Mouse (Mus musculus): ENCODE measurements around the gene Rab5c. TPM values are rescaled to one million over a fixed set of nuclear protein-coding genes. Genes with fewer than 3 reads are reported as not detected.

Rab5c gene
- total and polyA plus RNA-seq, 2 experiments from 2014 or later, result 34.9 to 211 TPM

GRCm38 (mm10) chr11:100693154-100693553 is 44.9 kb downstream of the Rab5c start:
- TF ChIP-seq CTCF (IDR thresholded peaks at IDR 0.05; ENCODE audit: low read depth), result no peak
- Histone ChIP-seq H3K4me1 (ENCODE audit: insufficient read depth) (no peaks in the 10 kb centered on the region), H3K9me3 (ENCODE audit: low read length) (no peaks in the 10 kb centered on the region), H3K4me3 (ENCODE audit: low read depth, low read length) (no peak overlapping the region), H3K27ac (ENCODE audit: low read depth, low read length) (no peak overlapping the region), H3K27me3 (ENCODE audit: insufficient read depth, low read length) (peaks cover 3% of the 10 kb centered on the region), H3K36me3 (ENCODE audit: insufficient read depth) (no peaks in the 10 kb centered on the region), H3K4me2 (ENCODE audit: low read depth) (no peak overlapping the region), H3K9ac (no peak overlapping the region)
- WGBS, result 30% methylated on average over 5 of the region's 5 CpGs
- ATAC-seq (no peak), DNase-seq (no peak)

GRCm38 (mm10) chr11:100692164-100692616 is 45.8 kb downstream of the Rab5c start, which contains the start of gene Zfp385c:
Zfp385c (minus strand) TSS chr11:100692455.
- no peaks in the 10 kb centered on the region for H3K36me3 ChIP-seq (ENCODE audit: insufficient read depth)
- WGBS, result 2% methylated on average over 23 of the region's 23 CpGs
- no peak for ATAC-seq
- peak within 1 kb of the TSS; percentile 1; the same call in 1 of the 2 replicates for H3K4me3 ChIP-seq (ENCODE audit: low read depth, low read length)
- H3K9me3 ChIP-seq (ENCODE audit: low read length), result no peaks in the 10 kb centered on the region
- no peaks in the 10 kb centered on the region for H3K4me1 ChIP-seq (ENCODE audit: insufficient read depth)
- peaks cover 3% of the 10 kb centered on the region for H3K27me3 ChIP-seq (ENCODE audit: insufficient read depth, low read length)
- no peak for DNase-seq
- no peak within 1 kb of the TSS for H3K27ac ChIP-seq (ENCODE audit: low read depth, low read length)
- no peak for TF ChIP-seq CTCF (IDR thresholded peaks at IDR 0.05; ENCODE audit: low read depth)
- H3K4me2 ChIP-seq (ENCODE audit: low read depth), result peak within 1 kb of the TSS; percentile 47
- no peak within 1 kb of the TSS for H3K9ac ChIP-seq

GRCm38 (mm10) chr11:100690389-100690788 is 47.6 kb downstream of the Rab5c start:
- Histone ChIP-seq H3K9me3 (ENCODE audit: low read length) (no peaks in the 10 kb centered on the region), H3K36me3 (ENCODE audit: insufficient read depth) (no peaks in the 10 kb centered on the region), H3K27ac (ENCODE audit: low read depth, low read length) (no peak overlapping the region), H3K4me1 (ENCODE audit: insufficient read depth) (no peaks in the 10 kb centered on the region), H3K9ac (no peak overlapping the region), H3K4me3 (ENCODE audit: low read depth, low read length) (no peak overlapping the region), H3K4me2 (ENCODE audit: low read depth) (no peak overlapping the region), H3K27me3 (ENCODE audit: insufficient read depth, low read length) (peaks cover 3% of the 10 kb centered on the region)
- DNase-seq (no peak), ATAC-seq (no peak)
- WGBS, result 72% methylated on average over 7 of the region's 7 CpGs
- TF ChIP-seq CTCF (IDR thresholded peaks at IDR 0.05; ENCODE audit: low read depth), result no peak

GRCm38 (mm10) chr11:100688443-100688842 is 49.6 kb downstream of the Rab5c start:
- WGBS, result 70% methylated on average over 4 of the region's 4 CpGs

GRCm38 (mm10) chr11:100687265-100687664 is 50.8 kb downstream of the Rab5c start:
- Histone ChIP-seq H3K9me3 (ENCODE audit: low read length) (no peaks in the 10 kb centered on the region), H3K27me3 (ENCODE audit: insufficient read depth, low read length) (peaks cover 3% of the 10 kb centered on the region), H3K9ac (no peak overlapping the region), H3K27ac (ENCODE audit: low read depth, low read length) (no peak overlapping the region), H3K36me3 (ENCODE audit: insufficient read depth) (no peaks in the 10 kb centered on the region), H3K4me2 (ENCODE audit: low read depth) (no peak overlapping the region), H3K4me1 (ENCODE audit: insufficient read depth) (no peaks in the 10 kb centered on the region), H3K4me3 (ENCODE audit: low read depth, low read length) (no peak overlapping the region)
- WGBS, result 85% methylated on average over 7 of the region's 7 CpGs
- ATAC-seq (no peak), DNase-seq (no peak)
- TF ChIP-seq CTCF (IDR thresholded peaks at IDR 0.05; ENCODE audit: low read depth), result no peak

More at GRCm38 (mm10) chr11:100688443-100688842, 49.6 kb downstream of the Rab5c start:
- no peak for TF ChIP-seq CTCF (IDR thresholded peaks at IDR 0.05; ENCODE audit: low read depth)
- Histone ChIP-seq H3K27ac (ENCODE audit: low read depth, low read length) (no peak overlapping the region), H3K9ac (no peak overlapping the region), H3K4me3 (ENCODE audit: low read depth, low read length) (no peak overlapping the region), H3K4me1 (ENCODE audit: insufficient read depth) (no peaks in the 10 kb centered on the region), H3K27me3 (ENCODE audit: insufficient read depth, low read length) (peaks cover 3% of the 10 kb centered on the region), H3K36me3 (ENCODE audit: insufficient read depth) (no peaks in the 10 kb centered on the region), H3K9me3 (ENCODE audit: low read length) (no peaks in the 10 kb centered on the region), H3K4me2 (ENCODE audit: low read depth) (no peak overlapping the region)
- DNase-seq (no peak), ATAC-seq (no peak)

- no peak for ATAC-seq
- no peak for TF ChIP-seq CTCF (IDR thresholded peaks at IDR 0.05; ENCODE audit: low read depth)
- Histone ChIP-seq H3K9me3 (ENCODE audit: low read length) (no peaks in the 10 kb centered on the region), H3K27ac (ENCODE audit: low read depth, low read length) (no peak overlapping the region), H3K36me3 (ENCODE audit: insufficient read depth) (no peaks in the 10 kb centered on the region), H3K4me3 (ENCODE audit: low read depth, low read length) (no peak overlapping the region), H3K4me2 (ENCODE audit: low read depth) (no peak overlapping the region), H3K9ac (no peak overlapping the region), H3K4me1 (ENCODE audit: insufficient read depth) (no peaks in the 10 kb centered on the region), H3K27me3 (ENCODE audit: insufficient read depth, low read length) (no peaks in the 10 kb centered on the region)
- WGBS, result 76% methylated on average over 3 of the region's 3 CpGs
- DNase-seq, result no peak
Observed at GRCm38 (mm10) chr11:100685371-100685770, 52.6 kb downstream of the Rab5c start.

GRCm38 (mm10) chr11:100684084-100684483 is 53.9 kb downstream of the Rab5c start:
- no peak for ATAC-seq
- no peak for TF ChIP-seq CTCF (IDR thresholded peaks at IDR 0.05; ENCODE audit: low read depth)
- DNase-seq, result no peak
- Histone ChIP-seq H3K9ac (no peak overlapping the region), H3K4me2 (ENCODE audit: low read depth) (no peak overlapping the region), H3K27ac (ENCODE audit: low read depth, low read length) (no peak overlapping the region), H3K4me1 (ENCODE audit: insufficient read depth) (no peaks in the 10 kb centered on the region), H3K4me3 (ENCODE audit: low read depth, low read length) (no peak overlapping the region), H3K9me3 (ENCODE audit: low read length) (no peaks in the 10 kb centered on the region), H3K36me3 (ENCODE audit: insufficient read depth) (no peaks in the 10 kb centered on the region), H3K27me3 (ENCODE audit: insufficient read depth, low read length) (no peaks in the 10 kb centered on the region)
- WGBS, result 86% methylated on average over 2 of the region's 2 CpGs
